Mouse (Mus musculus) stomach, postnatal 0 days (tissue): ENCODE measurements around the gene Ngly1.

Experiments
- CTCF ChIP-seq: IDR thresholded peaks from 2 replicates; pipeline ENCODE4 v1.5.1; 2016; ENCODE audit warnings: antibody characterized with exemption, low read depth, mild to moderate bottlenecking, moderate library complexity
- EP300 ChIP-seq: optimal IDR thresholded peaks from 2 replicates; pipeline ENCODE3; 2016; ENCODE audit warnings: antibody characterized with exemption

- TF ChIP-seq CTCF (peak; percentile 56), EP300 (no peak)
Observed at GRCm38 (mm10) chr14:16325208-16325607, 76.1 kb downstream of the Ngly1 start.
